Mouse (Mus musculus) heart, adult 8-10 months (tissue): ENCODE data around the gene Acot7. TPM values are rescaled to one million over a fixed set of nuclear protein-coding genes. Genes with fewer than 3 reads are reported as not detected.

Source experiments
- DNase-seq: peaks from one replicate; pipeline ENCODE4 v3.0.0; 2022; ENCODE audit warnings: low spot score
- total RNA-seq, 4 experiments: library from RNA; stranded (reverse); gene quantifications; 2 replicates each; pipeline ENCODE4 v1.2.4; 2022

Gene Acot7
- total RNA-seq, 4 experiments from 2014 or later, result 63.9 to 80.9 (median 69.3) TPM

GRCm38 (mm10) chr4:152178916-152179705 lies 1.2 kb downstream of the Acot7 start:
- no peak for DNase-seq

- no peak for DNase-seq
Observed at GRCm38 (mm10) chr4:152179946-152180660, 2.2 kb downstream of the Acot7 start.

DNA sequence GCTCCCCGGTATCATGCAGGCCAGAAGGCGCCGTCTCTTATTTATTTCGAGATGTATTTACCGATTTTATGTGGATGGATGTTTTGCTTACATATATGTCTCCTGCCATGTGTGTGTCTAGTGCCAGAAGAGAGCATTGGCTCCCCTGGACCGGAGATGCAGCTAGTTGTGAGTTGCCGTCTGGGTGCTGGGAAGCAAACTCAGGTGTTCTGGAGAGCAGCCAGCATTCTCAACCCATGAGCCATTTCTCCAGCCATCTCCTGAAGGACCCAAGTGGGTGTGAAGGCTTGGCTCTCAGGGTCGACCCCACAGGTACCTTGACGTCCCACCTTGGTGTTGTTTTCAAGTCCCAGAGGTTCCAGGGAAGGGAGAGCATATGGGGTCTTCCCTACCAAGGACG lies 4.3 kb downstream of the Acot7 start:
- no peak for DNase-seq

DNA sequence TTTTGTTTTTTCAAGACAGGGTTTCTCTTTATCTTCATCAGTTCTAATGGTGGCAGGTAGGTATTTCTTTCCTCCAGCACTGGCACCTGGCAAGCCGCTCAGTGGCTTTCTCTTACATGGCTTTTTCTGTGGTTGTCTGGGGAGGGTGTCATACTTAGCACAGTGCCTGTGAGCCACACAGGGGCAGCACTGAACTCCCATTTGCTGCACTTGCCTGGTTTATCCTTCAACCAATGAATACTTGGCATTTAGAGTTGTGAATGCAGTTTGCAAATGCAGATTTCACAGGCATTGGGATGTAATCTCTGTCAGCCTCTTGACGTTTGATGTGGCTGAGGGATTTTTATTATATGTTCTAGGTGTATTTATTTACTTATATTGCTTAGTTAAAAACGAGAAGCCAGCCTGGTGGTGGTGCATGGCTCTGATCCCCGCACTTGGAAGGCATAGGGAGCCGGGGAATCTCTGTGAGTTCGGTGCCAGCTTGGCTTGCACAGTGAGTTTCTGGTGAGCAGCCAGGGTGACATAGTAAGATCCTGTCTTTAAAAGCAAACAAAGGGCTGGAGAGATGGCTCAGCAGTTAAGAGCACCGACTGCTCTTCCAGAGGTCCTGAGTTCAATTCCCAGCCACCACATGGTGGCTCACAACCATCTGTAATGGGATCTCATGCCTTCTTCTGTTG lies 6.6 kb downstream of the Acot7 start:
- DNase-seq, result no peak

DNA sequence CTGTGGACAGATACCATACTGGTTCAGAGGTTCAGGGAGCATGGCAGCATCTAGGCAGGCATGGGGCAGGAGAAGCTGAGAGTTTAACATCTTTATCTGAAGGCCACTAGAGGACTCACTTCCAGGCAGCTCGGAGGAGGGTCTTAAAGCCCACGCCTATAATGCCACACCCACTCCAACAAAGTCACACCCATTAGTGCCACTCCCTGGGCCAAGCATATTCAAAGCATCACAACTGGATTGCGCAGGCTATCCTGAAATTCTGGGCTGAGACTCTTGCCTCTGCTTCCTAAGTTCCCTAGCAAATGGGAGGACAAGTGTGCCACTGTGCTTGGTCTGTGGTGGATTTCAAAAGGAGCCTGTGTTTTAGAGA lies 7.2 kb downstream of the Acot7 start:
- DNase-seq, result peak; percentile 36

- DNase-seq, result peak; percentile 64
Observed at GRCm38 (mm10) chr4:152185510-152186204, 7.7 kb downstream of the Acot7 start.

DNA sequence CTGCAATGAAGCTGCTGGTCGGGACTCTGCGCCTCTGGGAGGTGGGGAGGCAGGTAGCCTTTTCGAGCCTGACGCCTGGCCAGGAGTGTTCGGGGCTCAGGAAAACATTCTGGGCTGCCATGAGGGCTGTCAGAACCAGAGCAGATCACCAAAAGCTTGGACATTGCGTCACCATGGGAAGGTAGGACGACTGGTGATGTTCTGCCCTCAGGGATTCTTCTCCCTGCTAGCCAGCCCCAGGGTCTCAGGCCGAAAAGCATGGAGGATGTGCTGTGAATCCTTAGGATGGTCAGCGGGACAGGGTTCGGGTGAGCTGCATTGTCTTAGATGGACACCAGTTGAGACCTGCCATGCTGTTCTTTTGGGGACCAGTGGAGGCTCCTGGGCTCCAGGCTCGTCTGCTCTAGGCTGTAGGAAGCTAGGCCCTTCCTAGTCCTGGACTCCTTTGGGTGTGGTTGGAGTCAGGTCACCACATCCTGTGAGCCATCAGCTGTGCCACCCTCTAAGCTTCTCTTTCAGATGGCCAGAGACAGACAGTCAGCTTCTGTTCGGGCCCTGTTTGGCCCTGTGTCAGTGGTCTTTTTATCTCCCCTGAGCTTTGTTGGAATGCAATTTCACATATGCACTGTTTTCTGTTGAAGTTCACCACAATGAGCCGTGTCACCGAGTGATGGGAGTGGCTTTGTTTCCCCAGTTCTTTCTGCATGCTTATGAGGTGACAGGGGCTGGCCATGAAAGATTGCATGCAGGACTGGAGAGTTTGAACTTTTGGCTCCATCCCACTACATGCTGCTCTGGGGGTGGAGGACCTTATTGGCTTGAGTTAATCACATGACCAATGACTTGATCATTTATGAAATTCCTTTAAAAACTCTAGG lies 8.5 kb downstream of the Acot7 start:
- no peak for DNase-seq

- DNase-seq, result no peak
Observed at GRCm38 (mm10) chr4:152187142-152187541, 9.2 kb downstream of the Acot7 start.

DNA sequence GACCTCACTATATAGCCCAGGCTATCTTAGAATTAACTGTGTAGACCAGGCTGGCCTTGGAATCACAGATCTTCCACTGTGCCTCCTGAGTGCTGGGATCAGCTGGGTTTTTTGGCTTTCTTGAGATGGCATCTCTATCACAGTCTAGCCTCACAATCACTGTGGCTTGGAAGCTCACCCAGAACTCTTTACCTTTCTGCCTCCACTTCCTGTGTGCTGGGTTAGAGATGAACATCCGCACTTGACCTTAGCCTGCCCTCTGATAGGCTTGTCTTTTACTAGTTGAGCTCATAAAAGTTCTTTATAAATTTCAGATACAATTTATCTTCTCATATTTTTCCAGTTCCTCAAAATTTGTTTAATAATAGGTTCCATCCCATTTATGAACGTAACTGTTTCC lies 10.7 kb downstream of the Acot7 start:
- DNase-seq, result no peak

DNA sequence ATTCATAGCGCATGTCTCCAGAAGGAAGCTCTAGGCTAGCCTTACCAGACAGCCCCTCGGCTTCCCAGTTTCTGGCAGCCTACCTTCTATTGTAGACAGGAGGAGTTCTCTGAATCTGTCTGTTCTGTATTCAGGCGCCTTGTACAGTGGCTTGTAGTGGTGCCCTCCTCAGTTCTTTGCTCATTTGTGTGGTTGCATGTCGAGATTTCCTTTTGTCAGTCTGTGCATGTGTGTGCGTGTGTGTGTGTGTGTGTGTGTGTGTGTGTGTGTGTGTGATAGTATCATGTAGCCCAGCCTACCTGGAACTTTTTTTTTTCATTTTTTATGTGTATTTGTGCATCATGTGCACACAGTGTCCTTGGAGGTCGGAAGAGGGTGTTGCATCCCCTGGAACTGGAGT lies 11.1 kb downstream of the Acot7 start:
- DNase-seq, result no peak

GRCm38 (mm10) chr4:152189691-152190090 lies 11.8 kb downstream of the Acot7 start:
- no peak for DNase-seq

DNA sequence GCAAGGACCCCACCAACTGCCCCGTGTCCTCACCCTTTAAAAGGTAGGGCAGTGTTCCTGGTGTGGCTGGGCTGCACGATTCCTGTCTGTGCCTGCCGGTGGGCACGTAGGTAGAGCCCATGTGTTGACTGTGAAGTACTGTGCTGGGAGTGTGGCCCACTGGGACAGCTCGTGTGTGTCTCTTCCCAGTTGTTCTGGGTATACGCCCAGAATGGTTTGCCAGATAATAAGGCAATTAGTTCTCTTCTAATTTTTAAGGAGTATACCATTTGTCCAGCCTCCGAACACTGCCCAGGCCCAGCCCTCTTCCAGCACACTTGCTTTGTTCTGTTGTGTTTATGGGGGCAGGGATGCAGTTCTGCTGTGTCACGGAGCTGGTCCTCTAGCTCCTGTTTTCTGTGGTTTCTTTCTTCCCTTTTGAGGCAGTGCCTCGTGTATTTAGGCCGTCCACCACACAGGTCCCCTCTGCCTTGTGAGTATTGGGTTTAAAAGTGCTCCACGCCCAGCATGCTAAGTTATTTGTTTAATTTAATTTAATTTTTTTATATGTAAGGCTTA lies 12.2 kb downstream of the Acot7 start:
- no peak for DNase-seq

DNA sequence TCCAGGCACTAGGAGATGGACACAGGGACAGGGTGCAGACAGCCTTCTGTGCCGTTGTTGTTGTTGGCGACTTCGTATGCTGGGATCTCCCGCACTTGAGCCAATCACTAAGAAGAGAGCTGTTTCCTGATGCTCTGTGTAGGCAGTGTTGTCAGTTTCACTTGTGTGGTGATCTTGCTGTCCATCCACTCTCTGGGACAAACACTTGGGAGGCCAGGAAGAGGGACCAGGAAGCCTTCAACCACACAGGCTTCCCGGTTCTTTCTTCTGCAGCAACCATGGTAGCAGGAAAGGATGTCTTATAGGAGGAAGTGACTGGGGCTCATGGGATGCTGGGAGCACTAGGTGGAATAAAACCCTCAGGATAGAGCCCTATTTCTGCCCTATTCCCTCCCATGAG lies 12.8 kb downstream of the Acot7 start:
- DNase-seq, result no peak

- DNase-seq, result no peak
Observed at GRCm38 (mm10) chr4:152192569-152192968, 14.6 kb downstream of the Acot7 start.

GRCm38 (mm10) chr4:152194476-152195175 lies 16.7 kb downstream of the Acot7 start:
- DNase-seq, result no peak

GRCm38 (mm10) chr4:152196276-152196675 lies 18.3 kb downstream of the Acot7 start:
- no peak for DNase-seq

DNA sequence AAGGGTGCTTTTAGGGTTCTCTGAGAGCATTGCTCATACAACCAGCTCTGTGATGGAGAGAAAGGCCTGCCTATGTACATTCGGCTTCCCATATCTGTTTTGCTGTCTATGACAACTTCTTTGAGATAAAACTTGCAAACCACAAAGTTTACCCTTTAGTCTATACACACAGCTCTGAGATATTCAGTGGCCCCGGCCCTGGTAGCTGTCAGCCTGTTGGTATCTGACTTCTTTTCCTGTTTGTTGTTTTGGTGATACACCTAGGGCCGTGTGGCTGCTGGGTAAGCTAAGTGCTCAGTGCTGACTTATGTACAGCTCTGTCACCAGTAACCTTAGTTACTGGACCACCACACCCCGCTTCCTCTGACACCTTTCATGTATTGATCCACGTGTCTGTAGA lies 19.6 kb downstream of the Acot7 start:
- no peak for DNase-seq

DNA sequence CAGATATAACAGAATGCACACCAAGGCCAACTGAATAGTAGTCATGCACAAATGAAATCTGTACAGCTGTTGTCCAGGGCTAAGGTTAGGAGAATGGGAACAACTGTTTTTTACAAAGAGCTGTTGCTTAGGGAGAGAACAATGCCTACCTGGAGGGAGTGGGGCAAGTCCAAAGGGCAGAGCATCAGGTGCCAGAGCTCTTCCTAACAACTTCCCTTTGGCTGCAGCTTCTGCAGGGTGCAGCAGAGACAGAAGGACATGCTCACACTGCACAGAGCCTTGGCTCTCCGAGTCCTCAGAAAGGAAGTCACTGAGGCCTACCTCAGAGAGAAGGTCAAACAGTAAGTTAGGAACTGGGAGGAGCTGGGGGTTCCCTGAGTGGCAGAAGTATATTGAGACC lies 21.7 kb downstream of the Acot7 start:
- no peak for DNase-seq

DNA sequence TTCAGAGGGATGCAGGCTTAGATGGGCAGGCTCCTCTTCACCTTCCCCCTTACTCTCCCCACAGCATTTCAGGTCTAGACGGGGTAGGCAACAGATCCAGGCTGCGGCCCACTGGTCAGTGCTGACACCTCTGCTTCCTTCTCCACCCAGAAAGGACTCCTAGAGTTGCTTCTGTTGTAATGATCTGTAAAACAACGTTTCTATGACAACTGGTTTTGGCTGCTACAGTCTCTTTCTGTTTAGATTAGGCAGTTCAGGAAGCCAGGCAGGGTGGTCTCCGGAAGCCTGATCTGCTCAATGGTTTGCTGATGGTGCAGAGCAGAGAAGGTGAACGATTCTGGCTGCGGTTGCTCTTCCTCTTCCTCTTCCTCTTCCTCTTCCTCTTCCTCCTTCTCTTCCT lies 23.6 kb downstream of the Acot7 start:
- DNase-seq, result no peak

- no peak for DNase-seq
Observed at GRCm38 (mm10) chr4:152202418-152202817, 24.5 kb downstream of the Acot7 start.
